Mouse (Mus musculus): ENCODE measurements around the gene Ncam1. TPM values are rescaled to one million over a fixed set of nuclear protein-coding genes. Genes with fewer than 3 reads are reported as not detected.

Gene Ncam1
- polyA plus RNA-seq, 1 experiment, result 0.64 TPM

- Histone ChIP-seq H3K27ac (ENCODE audit: insufficient read depth, low read length) (no peak overlapping the region), H3K36me3 (ENCODE audit: control insufficient read depth, insufficient read depth, low read length) (no peaks in the 10 kb centered on the region), H3K4me1 (ENCODE audit: control insufficient read depth, insufficient read depth, insufficient read length) (no peaks in the 10 kb centered on the region), H3K4me3 (ENCODE audit: extremely low read depth, insufficient read depth, insufficient read length) (no peak overlapping the region), H3K27me3 (ENCODE audit: control insufficient read depth, insufficient read depth, low read length) (no peaks in the 10 kb centered on the region)
- no peak for DNase-seq (ENCODE audit: low read depth in 1 of 2, low spot score in 2 of 2)
- no peak for TF ChIP-seq POLR2A (IDR thresholded peaks at IDR 0.05; ENCODE audit: low read depth, low read length)
- no peak for TF ChIP-seq CTCF (IDR thresholded peaks at IDR 0.05; ENCODE audit: extremely low read depth, insufficient read depth, insufficient read length, insufficient replicate concordance)
- 83% methylated on average over 4 of the region's 4 CpGs for WGBS
Measured at GRCm38 (mm10) chr9:49590261-49590660, 208.5 kb downstream of the Ncam1 start.

DNA sequence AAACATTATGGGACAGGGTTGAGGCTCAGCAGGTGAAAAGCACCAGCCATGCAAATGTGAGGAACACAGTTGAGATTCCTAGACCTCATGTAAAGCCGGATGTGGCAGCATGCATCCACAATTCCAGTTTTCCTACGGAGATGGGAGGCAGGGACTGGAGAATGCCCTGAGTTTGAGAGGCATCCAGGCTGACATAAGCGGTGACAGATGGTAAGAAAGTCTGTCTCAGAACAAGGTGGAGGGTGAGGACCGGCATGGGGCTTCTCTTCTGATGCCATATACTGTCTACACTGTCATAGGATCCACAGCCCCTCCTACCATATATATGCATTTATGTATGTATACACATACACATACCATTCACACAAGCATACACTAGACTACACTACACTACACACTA, 221.6 kb downstream of the Ncam1 start:
- TF ChIP-seq POLR2A (IDR thresholded peaks at IDR 0.05; ENCODE audit: low read depth, low read length), result no peak
- no peak for TF ChIP-seq CTCF (IDR thresholded peaks at IDR 0.05; ENCODE audit: extremely low read depth, insufficient read depth, insufficient read length, insufficient replicate concordance)
- 86% methylated on average over 4 of the region's 4 CpGs for WGBS
- DNase-seq (ENCODE audit: low read depth in 1 of 2, low spot score in 2 of 2), result no peak
- Histone ChIP-seq H3K27me3 (ENCODE audit: control insufficient read depth, insufficient read depth, low read length) (no peaks in the 10 kb centered on the region), H3K27ac (ENCODE audit: insufficient read depth, low read length) (no peak overlapping the region), H3K4me3 (ENCODE audit: extremely low read depth, insufficient read depth, insufficient read length) (no peak overlapping the region), H3K4me1 (ENCODE audit: control insufficient read depth, insufficient read depth, insufficient read length) (no peaks in the 10 kb centered on the region), H3K36me3 (ENCODE audit: control insufficient read depth, insufficient read depth, low read length) (no peaks in the 10 kb centered on the region)

DNA sequence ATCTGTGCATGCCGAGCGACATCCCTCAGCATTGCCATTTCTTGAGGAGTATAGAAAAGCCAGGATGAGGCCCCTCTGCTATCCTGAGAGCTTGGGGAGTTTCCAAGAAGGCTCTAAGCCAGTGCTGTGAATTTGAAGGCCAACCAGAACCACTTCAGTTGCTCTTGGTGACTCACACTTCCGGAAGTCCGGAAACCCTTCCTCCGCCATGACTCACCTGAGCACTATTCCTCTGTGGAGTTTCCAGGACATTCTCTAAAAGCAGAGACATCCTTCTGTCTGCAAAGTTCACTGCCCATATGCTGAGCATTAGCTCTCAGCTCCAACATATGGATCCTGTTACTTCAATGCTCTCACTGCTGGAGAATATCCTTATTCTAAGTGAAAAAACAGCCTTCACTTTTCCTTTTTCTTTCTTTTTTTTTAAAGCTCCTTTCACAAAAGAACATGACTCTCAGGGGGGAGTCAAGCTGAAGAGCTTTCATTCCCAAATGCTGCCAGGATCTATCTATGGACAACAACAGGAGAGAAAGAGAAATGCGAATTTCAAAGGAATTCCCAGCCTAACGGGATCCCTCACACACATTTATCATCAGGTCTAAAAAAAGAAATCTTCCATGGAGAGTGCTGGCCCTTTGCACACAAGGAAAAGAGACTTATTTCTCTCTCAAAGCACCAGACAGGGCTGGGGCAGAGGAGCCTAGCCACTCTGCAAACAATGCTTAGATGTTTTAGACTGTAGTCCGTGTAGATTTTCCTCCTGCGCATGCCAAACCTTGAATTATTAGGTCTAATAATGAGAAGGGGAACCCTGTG, 226.8 kb downstream of the Ncam1 start:
- H3K4me3 ChIP-seq (ENCODE audit: extremely low read depth, insufficient read depth, insufficient read length), result no peak overlapping the region
- no peaks in the 10 kb centered on the region for H3K36me3 ChIP-seq (ENCODE audit: control insufficient read depth, insufficient read depth, low read length)
- H3K27ac ChIP-seq (ENCODE audit: insufficient read depth, low read length), result no peak overlapping the region
- DNase-seq (ENCODE audit: low read depth in 1 of 2, low spot score in 2 of 2), result no peak
- H3K27me3 ChIP-seq (ENCODE audit: control insufficient read depth, insufficient read depth, low read length), result no peaks in the 10 kb centered on the region
- TF ChIP-seq CTCF (IDR thresholded peaks at IDR 0.05; ENCODE audit: extremely low read depth, insufficient read depth, insufficient read length, insufficient replicate concordance) (no peak), POLR2A (IDR thresholded peaks at IDR 0.05; ENCODE audit: low read depth, low read length) (no peak)
- 76% methylated on average over 9 of the region's 9 CpGs for WGBS
- no peaks in the 10 kb centered on the region for H3K4me1 ChIP-seq (ENCODE audit: control insufficient read depth, insufficient read depth, insufficient read length)

GRCm38 (mm10) chr9:49570731-49571694, 227.7 kb downstream of the Ncam1 start:
- 72% methylated on average over 10 of the region's 10 CpGs for WGBS
- Histone ChIP-seq H3K27ac (ENCODE audit: insufficient read depth, low read length) (no peak overlapping the region), H3K4me3 (ENCODE audit: extremely low read depth, insufficient read depth, insufficient read length) (no peak overlapping the region), H3K4me1 (ENCODE audit: control insufficient read depth, insufficient read depth, insufficient read length) (no peaks in the 10 kb centered on the region), H3K36me3 (ENCODE audit: control insufficient read depth, insufficient read depth, low read length) (no peaks in the 10 kb centered on the region), H3K27me3 (ENCODE audit: control insufficient read depth, insufficient read depth, low read length) (no peaks in the 10 kb centered on the region)
- no peak for DNase-seq (ENCODE audit: low read depth in 1 of 2, low spot score in 2 of 2)
- TF ChIP-seq CTCF (IDR thresholded peaks at IDR 0.05; ENCODE audit: extremely low read depth, insufficient read depth, insufficient read length, insufficient replicate concordance) (no peak), POLR2A (IDR thresholded peaks at IDR 0.05; ENCODE audit: low read depth, low read length) (no peak)

DNA sequence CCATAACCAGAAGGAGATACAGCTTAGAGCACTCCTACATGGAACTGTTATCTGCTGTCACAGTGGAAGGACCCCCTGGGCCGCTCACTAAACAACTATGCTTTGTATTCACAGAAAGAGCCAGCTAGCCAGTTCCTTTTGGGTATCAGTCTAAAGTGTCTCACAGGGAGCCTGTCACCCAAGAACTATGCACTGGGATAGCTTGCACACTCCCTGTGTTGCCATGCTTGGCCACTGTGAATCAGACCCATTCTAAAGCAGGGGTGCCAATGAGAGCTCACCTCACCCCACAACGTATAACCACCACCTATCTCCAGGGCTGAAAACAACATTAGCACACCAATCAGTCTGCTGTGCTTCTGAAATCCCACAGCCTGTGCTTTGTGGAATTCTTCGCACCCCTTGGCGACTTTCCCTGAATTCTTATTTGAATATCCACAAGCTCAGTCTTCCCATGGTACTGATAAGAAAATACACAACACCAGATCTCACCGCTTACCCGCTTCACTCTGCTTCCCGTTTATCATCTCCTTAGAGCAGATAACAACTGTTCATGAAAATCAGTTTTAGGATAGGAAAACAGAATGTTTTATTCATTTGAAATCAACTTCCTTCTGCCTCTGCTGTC, 228.6 kb downstream of the Ncam1 start:
- Histone ChIP-seq H3K4me1 (ENCODE audit: control insufficient read depth, insufficient read depth, insufficient read length) (no peaks in the 10 kb centered on the region), H3K36me3 (ENCODE audit: control insufficient read depth, insufficient read depth, low read length) (no peaks in the 10 kb centered on the region), H3K27ac (ENCODE audit: insufficient read depth, low read length) (no peak overlapping the region), H3K4me3 (ENCODE audit: extremely low read depth, insufficient read depth, insufficient read length) (no peak overlapping the region), H3K27me3 (ENCODE audit: control insufficient read depth, insufficient read depth, low read length) (no peaks in the 10 kb centered on the region)
- WGBS, result 75% methylated on average over 7 of the region's 7 CpGs
- DNase-seq (ENCODE audit: low read depth in 1 of 2, low spot score in 2 of 2), result no peak
- TF ChIP-seq POLR2A (IDR thresholded peaks at IDR 0.05; ENCODE audit: low read depth, low read length) (no peak), CTCF (IDR thresholded peaks at IDR 0.05; ENCODE audit: extremely low read depth, insufficient read depth, insufficient read length, insufficient replicate concordance) (no peak)

- H3K4me1 ChIP-seq (ENCODE audit: control insufficient read depth, insufficient read depth, insufficient read length), result no peaks in the 10 kb centered on the region
- H3K36me3 ChIP-seq (ENCODE audit: control insufficient read depth, insufficient read depth, low read length), result no peaks in the 10 kb centered on the region
- no peaks in the 10 kb centered on the region for H3K27me3 ChIP-seq (ENCODE audit: control insufficient read depth, insufficient read depth, low read length)
- DNase-seq (ENCODE audit: low read depth in 1 of 2, low spot score in 2 of 2), result no peak
- no peak overlapping the region for H3K4me3 ChIP-seq (ENCODE audit: extremely low read depth, insufficient read depth, insufficient read length)
- TF ChIP-seq CTCF (IDR thresholded peaks at IDR 0.05; ENCODE audit: extremely low read depth, insufficient read depth, insufficient read length, insufficient replicate concordance) (no peak), POLR2A (IDR thresholded peaks at IDR 0.05; ENCODE audit: low read depth, low read length) (no peak)
- H3K27ac ChIP-seq (ENCODE audit: insufficient read depth, low read length), result no peak overlapping the region
- WGBS, result 83% methylated on average over 2 of the region's 2 CpGs
Measured at GRCm38 (mm10) chr9:49565846-49566245, 232.9 kb downstream of the Ncam1 start.

Measured in spleen, adult 2 months (tissue).